Mouse (Mus musculus): ENCODE data around the gene Cdh15.

The Cdh15 gene

GRCm38 (mm10) chr8:122836199-122836598 lies 11.6 kb upstream of the Cdh15 start:
- in situ Hi-C loops (cut with MboI, MseI) = no loop called here

GRCm38 (mm10) chr8:122836696-122837095 lies 11.1 kb upstream of the Cdh15 start:
- in situ Hi-C loops (cut with MboI, MseI) = no loop called here

GRCm38 (mm10) chr8:122844161-122844560 lies 3.6 kb upstream of the Cdh15 start:
- in situ Hi-C loops (cut with MboI, MseI) = no loop called here

DNA sequence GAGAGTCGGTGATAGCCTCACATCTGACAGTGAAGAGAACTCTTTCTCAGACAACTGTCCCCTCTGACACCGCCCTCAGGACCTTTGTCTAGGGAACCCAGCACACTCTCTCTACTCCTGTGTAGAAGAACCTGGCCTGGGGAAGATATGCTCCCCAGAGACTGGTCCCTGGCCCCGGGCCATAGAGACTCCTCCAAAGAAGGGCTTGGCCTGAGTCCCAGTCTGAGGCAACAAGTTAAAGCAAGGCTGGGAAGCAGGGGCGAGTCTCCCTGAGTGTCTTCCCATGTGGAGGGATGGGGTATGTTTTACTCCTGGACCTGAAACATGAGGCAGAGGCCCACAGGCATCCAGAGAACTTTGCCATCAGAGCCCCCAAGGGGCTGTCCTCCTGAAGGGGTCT lies 2.1 kb upstream of the Cdh15 start:
- in situ Hi-C loops (cut with MboI, MseI) = no loop called here

- in situ Hi-C loops (cut with MboI, MseI) = no loop called here
These were observed 1.6 kb downstream of the Cdh15 start for GRCm38 (mm10) chr8:122849152-122849910.

DNA sequence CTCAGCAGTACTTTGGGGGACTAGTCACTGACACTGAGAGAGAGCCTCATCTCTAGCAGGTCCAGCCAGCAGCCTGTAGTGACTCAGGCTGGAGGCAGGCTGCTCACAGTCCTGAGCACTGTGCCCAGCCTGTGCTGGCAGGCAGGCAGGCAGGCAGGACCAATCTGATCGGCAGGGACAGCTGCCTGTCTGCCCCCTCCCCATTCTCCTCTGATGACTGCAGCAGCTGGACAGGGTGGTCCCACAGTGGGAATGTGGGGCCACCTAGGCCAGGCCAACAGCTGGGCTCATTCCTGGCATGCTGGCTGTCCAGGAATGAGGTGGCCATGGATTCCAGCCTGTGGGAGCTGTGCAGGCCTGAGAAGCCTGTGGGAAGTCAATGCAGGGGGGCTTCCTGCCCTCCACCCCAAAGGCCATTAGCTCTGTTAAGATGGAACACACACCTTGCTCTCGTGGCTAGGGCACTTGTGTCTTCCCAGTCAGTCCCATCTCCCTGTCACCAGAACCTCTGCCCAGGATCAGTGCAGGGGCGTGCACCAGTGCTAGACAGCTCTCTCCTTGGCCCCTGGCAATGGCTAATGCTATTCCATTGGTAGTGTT lies 3.0 kb downstream of the Cdh15 start:
- in situ Hi-C loops (cut with MboI, MseI) = no loop called here

GRCm38 (mm10) chr8:122851692-122852545 lies 4.2 kb downstream of the Cdh15 start:
- in situ Hi-C loops (cut with MboI, MseI) = no loop called here

GRCm38 (mm10) chr8:122852546-122852905 lies 4.8 kb downstream of the Cdh15 start:
- in situ Hi-C loops (cut with MboI, MseI) = no loop called here

DNA sequence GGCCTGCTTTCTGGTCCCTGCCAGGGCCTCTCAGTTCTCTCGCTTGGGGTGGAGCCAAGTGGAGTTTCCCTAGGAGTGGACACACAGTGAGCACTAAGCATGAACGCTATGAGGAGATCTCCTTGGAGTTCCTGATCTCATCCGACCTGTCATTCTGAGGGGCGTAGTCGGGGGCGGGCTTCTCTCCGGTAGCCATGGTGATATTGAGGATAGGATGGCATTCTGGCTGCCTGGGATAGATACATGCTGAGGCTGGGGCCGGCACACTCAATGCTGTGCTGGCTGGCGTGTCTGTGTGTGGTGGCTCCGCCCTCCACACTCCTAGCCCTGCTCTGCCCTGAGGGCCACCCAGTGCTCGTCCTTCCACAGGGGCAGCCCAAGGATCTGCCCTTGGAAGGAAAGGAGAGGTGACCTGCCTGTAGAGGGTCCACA lies 5.6 kb downstream of the Cdh15 start:
- in situ Hi-C loops (cut with MboI, MseI) = no loop called here

GRCm38 (mm10) chr8:122854388-122854787 lies 6.6 kb downstream of the Cdh15 start:
- in situ Hi-C loops (cut with MboI, MseI) = no loop called here

- in situ Hi-C loops (cut with MboI, MseI) = no loop called here
These were observed 7.4 kb downstream of the Cdh15 start for GRCm38 (mm10) chr8:122855123-122855522.

GRCm38 (mm10) chr8:122856288-122856687 lies 8.5 kb downstream of the Cdh15 start:
- in situ Hi-C loops (cut with MboI, MseI) = no loop called here

DNA sequence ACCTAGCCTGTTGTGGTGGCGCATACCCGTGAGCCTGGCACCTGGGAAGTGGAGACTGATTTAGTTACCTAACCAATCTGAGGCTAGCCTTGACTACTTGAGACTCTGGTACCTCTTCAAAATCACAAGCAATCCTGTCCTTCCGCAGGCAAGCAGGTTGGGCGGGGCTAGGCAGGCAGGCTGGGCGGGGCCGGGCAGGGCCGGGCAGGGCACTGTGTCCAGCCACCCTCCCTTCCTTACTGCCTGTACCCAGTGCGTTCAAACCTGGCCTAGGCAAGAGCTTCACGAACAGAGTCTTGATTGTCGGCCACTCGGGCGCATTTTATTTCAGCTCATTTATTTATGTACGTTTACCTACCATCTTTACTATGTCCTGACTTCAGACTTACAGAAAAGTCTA lies 12.1 kb downstream of the Cdh15 start:
- in situ Hi-C loops (cut with MboI, MseI) = no loop called here

DNA sequence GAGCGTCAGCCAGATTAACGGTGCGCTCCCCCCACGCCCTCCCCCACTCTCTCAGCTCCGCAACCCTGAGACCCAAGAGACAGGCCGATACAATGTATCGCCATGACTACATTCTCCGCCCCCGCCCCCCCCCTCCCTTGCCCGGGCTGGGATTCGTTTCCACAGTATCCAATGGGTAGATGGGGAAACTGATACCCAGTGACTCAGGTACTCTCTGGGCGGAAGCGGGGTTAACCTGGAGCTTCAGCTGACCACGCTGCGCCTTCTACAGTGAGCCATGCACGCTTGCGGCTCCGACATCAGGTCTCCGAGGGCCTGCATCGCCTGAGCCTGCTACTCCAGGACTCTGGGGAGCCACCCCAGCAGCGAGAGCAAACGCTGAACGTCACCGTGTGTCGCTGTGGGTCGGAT lies 17.0 kb downstream of the Cdh15 start:
- in situ Hi-C loops (cut with MboI, MseI) = no loop called here

- in situ Hi-C loops (cut with MboI, MseI) = no loop called here
These were observed 17.7 kb downstream of the Cdh15 start for GRCm38 (mm10) chr8:122865441-122865840.

DNA sequence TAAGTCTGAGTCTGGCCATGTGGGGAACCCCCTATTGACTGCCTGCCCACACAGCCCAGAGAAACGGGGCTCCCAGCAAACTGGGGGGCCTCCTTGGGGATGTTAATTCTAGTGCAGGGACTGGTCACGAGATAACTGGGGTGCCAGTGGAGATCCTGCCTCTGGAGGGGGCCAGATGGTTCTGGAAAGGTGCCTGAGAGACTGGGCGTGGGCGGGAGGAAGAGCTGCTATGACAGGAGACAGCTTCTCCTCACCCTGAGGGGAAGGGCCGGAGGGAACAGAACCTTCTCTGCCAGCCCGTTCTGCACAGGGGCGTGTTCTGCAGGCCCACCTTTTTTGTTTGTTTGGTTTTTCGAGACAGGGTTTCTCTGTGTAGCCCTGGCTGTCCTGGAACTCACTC lies 18.5 kb downstream of the Cdh15 start:
- in situ Hi-C loops (cut with MboI, MseI) = no loop called here

GRCm38 (mm10) chr8:122867982-122868381 lies 20.2 kb downstream of the Cdh15 start:
- in situ Hi-C loops (cut with MboI, MseI) = no loop called here

GRCm38 (mm10) chr8:122870377-122870863 lies 22.7 kb downstream of the Cdh15 start:
- in situ Hi-C loops (cut with MboI, MseI) = no loop called here

GRCm38 (mm10) chr8:122871663-122872062 lies 23.9 kb downstream of the Cdh15 start:
- in situ Hi-C loops (cut with MboI, MseI) = no loop called here

DNA sequence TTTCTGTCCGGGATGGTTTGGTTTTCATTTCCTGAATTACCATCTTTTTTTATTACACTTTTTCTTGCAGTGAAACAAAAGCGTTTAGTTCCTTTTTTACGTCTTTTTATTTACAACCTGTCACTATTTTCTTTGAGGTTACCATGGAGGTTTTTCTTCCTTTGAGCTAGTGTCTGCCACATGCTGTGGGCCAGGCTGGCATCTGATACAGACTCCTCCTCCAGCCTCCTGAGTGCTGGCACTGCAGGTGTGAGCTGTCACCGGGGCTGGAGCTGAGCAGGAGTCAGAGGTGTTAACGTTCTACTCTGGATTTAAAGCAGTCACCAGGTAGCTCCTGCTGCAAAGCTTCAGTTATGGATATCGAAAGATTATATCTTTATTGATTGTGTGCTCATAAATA lies 25.4 kb downstream of the Cdh15 start:
- in situ Hi-C loops (cut with MboI, MseI) = no loop called here

GRCm38 (mm10) chr8:122875186-122875585 lies 27.4 kb downstream of the Cdh15 start:
- in situ Hi-C loops (cut with MboI, MseI) = no loop called here

- in situ Hi-C loops (cut with MboI, MseI) = no loop called here
These were observed 30.5 kb downstream of the Cdh15 start for GRCm38 (mm10) chr8:122878231-122878630.
